Mouse (Mus musculus): ENCODE measurements at regions not wholly inside any gene's neighbourhood (a gene's known extent, or its start where the extent isn't known, plus 50 kb on each side); places are given as distances from the start of the nearest gene placed in this dataset.
"Not testable (repeated sequence)": the region's sequence is repeated elsewhere in the genome, so short reads cannot be mapped to it uniquely, and the experiment has no call there.

DNA sequence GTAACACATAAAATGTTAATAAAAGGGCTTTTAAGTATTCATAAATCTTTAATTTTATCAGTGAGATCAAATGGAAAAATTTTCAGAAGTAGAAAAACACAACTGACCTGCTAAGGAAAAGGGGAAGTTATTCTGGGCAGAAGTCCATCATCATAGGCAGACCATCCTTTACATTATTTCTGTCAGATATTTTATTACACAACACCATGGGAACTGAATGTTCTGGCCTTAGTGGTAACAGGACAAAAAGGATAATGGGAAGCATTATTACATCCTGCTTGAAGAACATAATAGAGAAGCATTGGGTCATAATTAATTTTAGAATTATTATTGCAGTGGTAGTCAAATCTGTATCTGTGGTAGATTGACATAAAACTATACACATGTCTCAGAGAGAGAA is 603.5 kb upstream of the Gje1 start:
- Histone ChIP-seq H3K4me1 (no peaks in the 10 kb centered on the region), H3K27me3 (ENCODE audit: low read depth, poor library complexity, severe bottlenecking) (no peaks in the 10 kb centered on the region), H3K9me3 (replicated peaks) (no peaks in the 10 kb centered on the region), H3K36me3 (no peaks in the 10 kb centered on the region), H3K27ac (replicated peaks) (no peak overlapping the region), H3K4me3 (no peak overlapping the region)
- DNase-seq (ENCODE audit: low spot score): no peak

- no peaks in the 10 kb centered on the region for H3K36me3 ChIP-seq
- DNase-seq (ENCODE audit: low spot score): no peak
- H3K27ac ChIP-seq (replicated peaks): no peak overlapping the region
- no peaks in the 10 kb centered on the region for H3K4me1 ChIP-seq
- WGBS: 90% methylated on average over 2 of the region's 2 CpGs
- no peak overlapping the region for H3K4me3 ChIP-seq
- no peaks in the 10 kb centered on the region for H3K9me3 ChIP-seq (replicated peaks)
- no peaks in the 10 kb centered on the region for H3K27me3 ChIP-seq (ENCODE audit: low read depth, poor library complexity, severe bottlenecking)
Measured at GRCm38 (mm10) chr10:15317017-15317607, 599.1 kb upstream of the Gje1 start.

- H3K4me1 ChIP-seq: no peaks in the 10 kb centered on the region
- WGBS: 96% methylated on average over 2 of the region's 2 CpGs
- H3K36me3 ChIP-seq: no peaks in the 10 kb centered on the region
- no peaks in the 10 kb centered on the region for H3K27me3 ChIP-seq (ENCODE audit: low read depth, poor library complexity, severe bottlenecking)
- H3K27ac ChIP-seq (replicated peaks): no peak overlapping the region
- no peak overlapping the region for H3K4me3 ChIP-seq
- DNase-seq (ENCODE audit: low spot score): no peak
- H3K9me3 ChIP-seq (replicated peaks): no peaks in the 10 kb centered on the region
Measured at GRCm38 (mm10) chr10:15310650-15311049, 592.6 kb upstream of the Gje1 start.

GRCm38 (mm10) chr10:15305811-15306473 is 587.9 kb upstream of the Gje1 start:
- H3K27ac ChIP-seq (replicated peaks): no peak overlapping the region
- no peaks in the 10 kb centered on the region for H3K36me3 ChIP-seq
- 88% methylated on average over 3 of the region's 3 CpGs for WGBS
- no peak overlapping the region for H3K4me3 ChIP-seq
- no peaks in the 10 kb centered on the region for H3K9me3 ChIP-seq (replicated peaks)
- no peaks in the 10 kb centered on the region for H3K27me3 ChIP-seq (ENCODE audit: low read depth, poor library complexity, severe bottlenecking)
- DNase-seq (ENCODE audit: low spot score): no peak
- H3K4me1 ChIP-seq: no peaks in the 10 kb centered on the region

- no peaks in the 10 kb centered on the region for H3K9me3 ChIP-seq (replicated peaks)
- WGBS: 46% methylated on average over 8 of the region's 8 CpGs
- H3K27ac ChIP-seq (replicated peaks): peak overlapping the region; percentile 72
- H3K27me3 ChIP-seq (ENCODE audit: low read depth, poor library complexity, severe bottlenecking): no peaks in the 10 kb centered on the region
- peak; percentile 69 for DNase-seq (ENCODE audit: low spot score)
- peaks cover 8% of the 10 kb centered on the region; the same call in 1 of the 2 replicates for H3K4me1 ChIP-seq
- no peaks in the 10 kb centered on the region for H3K36me3 ChIP-seq
- no peak overlapping the region for H3K4me3 ChIP-seq
Measured at GRCm38 (mm10) chr10:15300199-15301085, 582.4 kb upstream of the Gje1 start.

- H3K9me3 ChIP-seq (replicated peaks): no peaks in the 10 kb centered on the region
- WGBS: 49% methylated on average over 11 of the region's 11 CpGs
- no peak overlapping the region for H3K4me3 ChIP-seq
- H3K27me3 ChIP-seq (ENCODE audit: low read depth, poor library complexity, severe bottlenecking): no peaks in the 10 kb centered on the region
- H3K4me1 ChIP-seq: peaks cover 8% of the 10 kb centered on the region; the same call in 1 of the 2 replicates
- H3K27ac ChIP-seq (replicated peaks): no peak overlapping the region
- H3K36me3 ChIP-seq: no peaks in the 10 kb centered on the region
- no peak for DNase-seq (ENCODE audit: low spot score)
Measured at GRCm38 (mm10) chr10:15299331-15300198, 581.6 kb upstream of the Gje1 start.

- no peak for DNase-seq (ENCODE audit: low spot score)
- H3K4me3 ChIP-seq: no peak overlapping the region
- H3K4me1 ChIP-seq: peaks cover 8% of the 10 kb centered on the region; the same call in 1 of the 2 replicates
- no peak overlapping the region for H3K27ac ChIP-seq (replicated peaks)
- no peaks in the 10 kb centered on the region for H3K36me3 ChIP-seq
- no peaks in the 10 kb centered on the region for H3K27me3 ChIP-seq (ENCODE audit: low read depth, poor library complexity, severe bottlenecking)
- H3K9me3 ChIP-seq (replicated peaks): no peaks in the 10 kb centered on the region
- WGBS: 96% methylated on average over 2 of the region's 2 CpGs
Measured at GRCm38 (mm10) chr10:15297257-15297656, 579.2 kb upstream of the Gje1 start.

- H3K27ac ChIP-seq (replicated peaks): no peak overlapping the region
- H3K36me3 ChIP-seq: no peaks in the 10 kb centered on the region
- H3K4me3 ChIP-seq: no peak overlapping the region
- H3K27me3 ChIP-seq (ENCODE audit: low read depth, poor library complexity, severe bottlenecking): no peaks in the 10 kb centered on the region
- H3K9me3 ChIP-seq (replicated peaks): no peaks in the 10 kb centered on the region
- DNase-seq (ENCODE audit: low spot score): no peak
- no peaks in the 10 kb centered on the region for H3K4me1 ChIP-seq
- WGBS: 85% methylated on average over 1 of the region's 1 CpGs
Measured at GRCm38 (mm10) chr10:15294125-15294524, 576.1 kb upstream of the Gje1 start.

GRCm38 (mm10) chr10:15263337-15263736 is 545.3 kb upstream of the Gje1 start:
- DNase-seq (ENCODE audit: low spot score); H3K36me3 ChIP-seq; H3K4me3 ChIP-seq; H3K9me3 ChIP-seq (replicated peaks); H3K27ac ChIP-seq (replicated peaks); H3K27me3 ChIP-seq (ENCODE audit: low read depth, poor library complexity, severe bottlenecking); H3K4me1 ChIP-seq: not testable (repeated sequence)
- WGBS: 64% methylated on average over 1 of the region's 1 CpGs

DNA sequence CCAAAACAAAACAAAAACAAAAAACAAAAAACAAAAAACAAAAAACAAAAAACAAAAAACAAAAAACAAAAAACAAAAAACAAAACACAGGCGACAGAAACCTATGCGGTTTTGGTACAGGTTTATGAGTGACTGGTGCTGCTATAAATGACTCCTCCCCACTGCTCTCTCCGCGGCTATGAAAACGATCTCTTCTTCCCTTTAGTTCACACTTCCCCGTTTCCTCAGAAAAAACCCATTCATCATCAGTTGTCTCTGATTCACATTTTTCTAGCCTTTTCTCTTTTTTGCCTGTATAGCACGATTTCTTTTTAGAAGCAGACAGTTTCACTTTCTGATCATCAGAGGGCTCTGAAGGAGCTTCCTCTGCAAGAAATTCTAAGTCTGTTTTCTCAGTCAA is 544.3 kb upstream of the Gje1 start:
- DNase-seq (ENCODE audit: low spot score); H3K36me3 ChIP-seq: not testable (repeated sequence)
- WGBS: 88% methylated on average over 7 of the region's 7 CpGs

GRCm38 (mm10) chr10:15249402-15250086 is 531.5 kb upstream of the Gje1 start:
- no peaks in the 10 kb centered on the region for H3K9me3 ChIP-seq (replicated peaks)
- no peaks in the 10 kb centered on the region for H3K4me1 ChIP-seq
- no peaks in the 10 kb centered on the region for H3K27me3 ChIP-seq (ENCODE audit: low read depth, poor library complexity, severe bottlenecking)
- no peak overlapping the region for H3K27ac ChIP-seq (replicated peaks)
- no peak for DNase-seq (ENCODE audit: low spot score)
- H3K4me3 ChIP-seq: no peak overlapping the region
- WGBS: 87% methylated on average over 2 of the region's 2 CpGs
- H3K36me3 ChIP-seq: no peaks in the 10 kb centered on the region

More for the DNA sequence above, 544.3 kb upstream of the Gje1 start:
- H3K27me3 ChIP-seq (ENCODE audit: low read depth, poor library complexity, severe bottlenecking); H3K4me1 ChIP-seq; H3K4me3 ChIP-seq; H3K9me3 ChIP-seq (replicated peaks); H3K27ac ChIP-seq (replicated peaks): not testable (repeated sequence)

GRCm38 (mm10) chr10:15248899-15249298 is 530.9 kb upstream of the Gje1 start:
- no peak for DNase-seq (ENCODE audit: low spot score)

More at GRCm38 (mm10) chr10:15248899-15249298, 530.9 kb upstream of the Gje1 start:
- H3K36me3 ChIP-seq: no peaks in the 10 kb centered on the region
- 92% methylated on average over 3 of the region's 3 CpGs for WGBS
- H3K4me1 ChIP-seq: no peaks in the 10 kb centered on the region
- no peaks in the 10 kb centered on the region for H3K9me3 ChIP-seq (replicated peaks)
- H3K27me3 ChIP-seq (ENCODE audit: low read depth, poor library complexity, severe bottlenecking): no peaks in the 10 kb centered on the region
- H3K27ac ChIP-seq (replicated peaks): no peak overlapping the region
- H3K4me3 ChIP-seq: no peak overlapping the region

All from midbrain, embryonic 10.5 days (tissue).